Mouse (Mus musculus) C2C12 (cell line): ENCODE results near the gene Celf2.

Experiments
- CEBPB ChIP-seq: IDR thresholded peaks from one replicate; pipeline ENCODE4 v1.6.1; 2011; ENCODE audit warnings: low read depth, mild to moderate bottlenecking, control low read depth, moderate library complexity
- CTCF ChIP-seq: IDR thresholded peaks from one replicate; pipeline ENCODE4 v1.5.1; 2011; ENCODE audit not compliant: control insufficient read depth, insufficient read depth, insufficient read length
- MAX ChIP-seq: IDR thresholded peaks from one replicate; pipeline ENCODE4 v1.6.1; 2011; ENCODE audit warnings: mild to moderate bottlenecking, control low read depth
- USF1 ChIP-seq: IDR thresholded peaks from one replicate; pipeline ENCODE4 v1.6.1; 2011; ENCODE audit warnings: low read depth, mild to moderate bottlenecking, control low read depth, moderate library complexity

DNA sequence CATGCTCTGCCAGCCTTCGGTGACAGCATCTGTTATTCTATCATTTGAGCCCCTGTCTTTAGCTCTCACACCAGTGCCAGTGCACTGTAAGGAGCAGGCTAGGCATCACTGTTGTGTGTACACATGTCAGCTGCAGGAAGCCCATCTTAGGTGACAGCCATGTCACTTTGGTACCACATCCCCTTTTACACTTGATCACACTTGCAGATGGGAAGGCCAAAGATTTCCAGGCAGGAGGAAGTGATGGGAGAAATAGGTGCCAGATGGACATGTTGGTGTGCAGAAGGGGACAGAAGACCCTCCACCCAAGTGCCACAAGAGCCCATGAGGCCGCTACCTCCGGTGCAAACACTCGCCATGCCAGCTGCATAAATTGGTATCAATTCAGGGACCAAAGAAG is 470.4 kb downstream of the Celf2 start:
- no peak for TF ChIP-seq CTCF
- no peak for TF ChIP-seq MAX
- no peak for TF ChIP-seq CEBPB
- TF ChIP-seq USF1: no peak
